Mouse (Mus musculus) midbrain, embryonic 11.5 days (tissue): ENCODE results near the gene Sec63. TPM values are rescaled to one million over a fixed set of nuclear protein-coding genes. Genes with fewer than 3 reads are reported as not detected.

ENCODE experiments used
- polyA plus RNA-seq: library from polyadenylated mRNA; unstranded; fragments of >200 nt; fragmentation: Nextera tagmentation; extraction: Ambion mirVana; gene quantifications from 2 replicates; pipeline ENCODE4 v1.2.1, GENCODE M21; 2014

The Sec63 gene
- polyA plus RNA-seq, 1 experiment from 2014 or later, result 29.1 TPM

Other genes with a start within 250 kb of the Sec63 start
- gene Nr2e1, start 177.9 kb upstream of the Sec63 start, polyA plus RNA-seq, result 32.2 and 32.6 TPM in 2 replicates
- gene Ostm1, start 177.7 kb upstream of the Sec63 start, polyA plus RNA-seq, result 28.5 and 29.2 TPM in 2 replicates
- gene Scml4, start 98.9 kb downstream of the Sec63 start, polyA plus RNA-seq, result 1.1 and 1.4 TPM in 2 replicates